Mouse (Mus musculus): ENCODE results near the gene Smc3. TPM values are rescaled to one million over a fixed set of nuclear protein-coding genes. Genes with fewer than 3 reads are reported as not detected.
"Not testable (repeated sequence)": the region's sequence is repeated elsewhere in the genome, so short reads cannot be mapped to it uniquely, and the experiment has no call there.

Gene Smc3
- polyA plus RNA-seq, 1 experiment: 182 TPM

GRCm38 (mm10) chr19:53650921-53651320 is 50.7 kb downstream of the Smc3 start:
- Histone ChIP-seq H3K4me3 (ENCODE audit: low read depth, low read length) (no peak overlapping the region), H3K9ac (ENCODE audit: low read depth, poor library complexity, severe bottlenecking) (no peak overlapping the region), H3K36me3 (ENCODE audit: control insufficient read depth, insufficient read depth, low read length, poor library complexity, severe bottlenecking) (peaks cover 7% of the 10 kb centered on the region; the same call in 1 of the 2 replicates), H3K27me3 (ENCODE audit: control insufficient read depth, insufficient read depth, low read length, poor library complexity, severe bottlenecking) (no peaks in the 10 kb centered on the region), H3K4me1 (ENCODE audit: control insufficient read depth, insufficient read depth, low read length) (no peaks in the 10 kb centered on the region), H3K9me3 (replicated peaks; ENCODE audit: control insufficient read depth, insufficient read depth, low read length, poor library complexity, severe bottlenecking) (no peaks in the 10 kb centered on the region), H3K27ac (ENCODE audit: insufficient read depth, low read length) (no peak overlapping the region)
- no peak for TF ChIP-seq POLR2A (IDR thresholded peaks at IDR 0.05; ENCODE audit: insufficient read depth, low read length)
- TF ChIP-seq EP300 (IDR thresholded peaks at IDR 0.05; ENCODE audit: insufficient read depth, low read depth, low read length): no peak
- no peak for TF ChIP-seq CTCF (IDR thresholded peaks at IDR 0.05; ENCODE audit: low read depth, low read length)

DNA sequence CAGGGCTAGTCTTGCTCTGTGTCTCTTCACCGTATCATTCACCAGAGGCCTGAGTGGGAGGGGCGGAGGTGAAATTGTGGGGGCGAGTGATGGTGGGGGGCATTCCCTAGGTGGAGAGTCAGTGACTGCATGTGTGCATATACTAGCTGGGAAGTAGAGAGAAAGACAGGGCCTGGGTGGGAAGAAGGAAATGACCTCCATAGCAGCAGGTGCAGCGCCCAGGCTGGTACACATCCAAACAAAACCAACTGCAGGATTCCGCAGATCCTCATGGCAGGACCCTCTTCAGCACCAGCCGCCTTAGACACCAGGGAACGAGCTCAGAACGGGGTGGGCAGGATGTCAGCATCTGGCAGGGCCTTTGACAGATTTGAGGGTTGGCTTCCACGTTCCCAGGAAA is 52.1 kb downstream of the Smc3 start:
- Histone ChIP-seq H3K4me1 (ENCODE audit: control insufficient read depth, insufficient read depth, low read length) (no peaks in the 10 kb centered on the region), H3K9me3 (replicated peaks; ENCODE audit: control insufficient read depth, insufficient read depth, low read length, poor library complexity, severe bottlenecking) (no peaks in the 10 kb centered on the region), H3K36me3 (ENCODE audit: control insufficient read depth, insufficient read depth, low read length, poor library complexity, severe bottlenecking) (no peaks in the 10 kb centered on the region), H3K4me3 (ENCODE audit: low read depth, low read length) (no peak overlapping the region), H3K9ac (ENCODE audit: low read depth, poor library complexity, severe bottlenecking) (no peak overlapping the region), H3K27ac (ENCODE audit: insufficient read depth, low read length) (no peak overlapping the region), H3K27me3 (ENCODE audit: control insufficient read depth, insufficient read depth, low read length, poor library complexity, severe bottlenecking) (no peaks in the 10 kb centered on the region)
- TF ChIP-seq POLR2A (IDR thresholded peaks at IDR 0.05; ENCODE audit: insufficient read depth, low read length) (no peak), CTCF (IDR thresholded peaks at IDR 0.05; ENCODE audit: low read depth, low read length) (no peak), EP300 (IDR thresholded peaks at IDR 0.05; ENCODE audit: insufficient read depth, low read depth, low read length) (no peak)

DNA sequence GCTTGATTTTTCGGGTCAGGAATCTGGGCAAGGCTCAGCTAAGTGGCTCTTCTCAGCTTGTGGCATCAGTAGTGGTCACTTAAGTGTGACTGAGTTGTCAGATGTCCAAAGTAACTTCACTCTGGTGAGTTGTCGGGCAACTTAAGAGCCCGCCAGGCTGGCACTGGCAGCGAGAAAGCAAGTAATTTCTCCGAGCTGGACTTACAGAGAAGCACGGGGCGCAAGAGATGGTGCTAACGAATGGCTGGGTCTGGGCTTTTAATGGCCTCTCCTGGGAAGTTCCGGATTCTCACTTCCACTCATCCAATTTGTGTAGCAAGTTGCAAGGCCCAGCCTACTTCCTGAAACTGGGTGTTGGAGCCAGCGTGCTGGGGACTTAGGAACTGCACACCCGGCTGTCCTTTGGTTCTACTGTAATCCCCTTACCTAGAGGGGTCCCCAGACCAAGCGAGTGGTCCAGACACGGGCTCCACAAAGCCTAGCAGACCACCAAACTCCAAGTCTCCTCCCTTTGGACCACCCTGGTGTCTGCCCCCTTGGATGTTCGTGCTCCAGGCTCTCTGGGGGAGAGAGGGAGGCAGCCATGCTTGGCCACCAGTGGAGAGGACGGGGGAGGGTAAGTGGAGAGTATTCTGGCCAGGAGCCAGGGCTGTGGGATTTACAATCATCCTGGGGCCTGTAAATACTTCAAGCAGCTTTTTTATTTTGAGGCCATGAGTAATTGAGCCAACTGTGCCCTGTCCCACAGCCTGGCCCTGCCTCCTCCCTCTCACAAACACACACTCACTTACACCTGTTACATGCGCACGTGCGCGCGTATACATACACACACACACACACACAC is 53.6 kb downstream of the Smc3 start:
- Histone ChIP-seq H3K27me3 (ENCODE audit: control insufficient read depth, insufficient read depth, low read length, poor library complexity, severe bottlenecking) (no peaks in the 10 kb centered on the region), H3K9ac (ENCODE audit: low read depth, poor library complexity, severe bottlenecking) (peak overlapping the region; percentile 17; the same call in 1 of the 2 replicates), H3K27ac (ENCODE audit: insufficient read depth, low read length) (no peak overlapping the region), H3K9me3 (replicated peaks; ENCODE audit: control insufficient read depth, insufficient read depth, low read length, poor library complexity, severe bottlenecking) (no peaks in the 10 kb centered on the region), H3K4me3 (ENCODE audit: low read depth, low read length) (no peak overlapping the region), H3K36me3 (ENCODE audit: control insufficient read depth, insufficient read depth, low read length, poor library complexity, severe bottlenecking) (no peaks in the 10 kb centered on the region), H3K4me1 (ENCODE audit: control insufficient read depth, insufficient read depth, low read length) (no peaks in the 10 kb centered on the region)
- TF ChIP-seq CTCF (IDR thresholded peaks at IDR 0.05; ENCODE audit: low read depth, low read length): no peak
- TF ChIP-seq POLR2A (IDR thresholded peaks at IDR 0.05; ENCODE audit: insufficient read depth, low read length): no peak
- TF ChIP-seq EP300 (IDR thresholded peaks at IDR 0.05; ENCODE audit: insufficient read depth, low read depth, low read length): no peak

DNA sequence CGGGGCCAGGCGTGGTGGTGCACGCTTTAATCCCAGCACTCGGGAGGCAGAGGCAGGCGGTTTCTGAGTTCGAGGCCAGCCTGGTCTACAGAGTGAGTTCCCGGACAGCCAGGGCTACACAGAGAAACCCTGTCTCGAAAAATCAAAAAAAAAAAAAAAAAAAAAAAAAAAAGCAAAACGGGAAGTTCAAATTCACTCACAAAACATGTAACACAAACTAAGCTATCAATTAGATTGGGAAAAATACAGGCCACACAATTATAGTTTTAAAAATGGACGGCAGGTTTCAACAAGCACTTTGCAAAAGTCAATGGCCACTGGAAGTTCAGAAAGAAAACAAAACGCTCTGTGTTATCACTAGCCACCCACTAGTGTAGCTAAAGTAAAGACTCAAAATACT is 56.2 kb downstream of the Smc3 start:
- H3K4me1 ChIP-seq (ENCODE audit: control insufficient read depth, insufficient read depth, low read length); H3K36me3 ChIP-seq (ENCODE audit: control insufficient read depth, insufficient read depth, low read length, poor library complexity, severe bottlenecking); H3K27me3 ChIP-seq (ENCODE audit: control insufficient read depth, insufficient read depth, low read length, poor library complexity, severe bottlenecking); H3K27ac ChIP-seq (ENCODE audit: insufficient read depth, low read length); H3K9me3 ChIP-seq (replicated peaks; ENCODE audit: control insufficient read depth, insufficient read depth, low read length, poor library complexity, severe bottlenecking); H3K4me3 ChIP-seq (ENCODE audit: low read depth, low read length); H3K9ac ChIP-seq (ENCODE audit: low read depth, poor library complexity, severe bottlenecking): not testable (repeated sequence)

DNA sequence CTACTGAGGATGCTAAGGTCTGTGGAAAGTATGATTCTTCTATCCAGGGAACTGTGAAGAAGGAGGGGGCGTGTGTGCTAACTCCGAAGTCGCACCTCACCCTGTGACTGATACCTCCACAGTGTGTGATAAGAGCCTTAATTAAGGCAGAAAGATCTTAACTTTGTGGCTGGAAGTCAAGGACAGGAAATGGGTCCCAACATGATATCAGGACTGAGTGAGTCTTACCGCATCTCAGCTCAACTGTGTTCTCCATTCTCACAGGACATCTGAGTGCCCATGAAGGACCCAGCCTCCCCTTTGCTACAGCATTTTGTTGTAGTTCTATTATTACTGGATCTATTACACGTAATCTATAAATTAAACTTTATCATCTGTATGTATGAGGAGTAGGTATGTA is 57.2 kb downstream of the Smc3 start:
- H3K36me3 ChIP-seq (ENCODE audit: control insufficient read depth, insufficient read depth, low read length, poor library complexity, severe bottlenecking): no peaks in the 10 kb centered on the region
- TF ChIP-seq CTCF (IDR thresholded peaks at IDR 0.05; ENCODE audit: low read depth, low read length): no peak
- no peak for TF ChIP-seq EP300 (IDR thresholded peaks at IDR 0.05; ENCODE audit: insufficient read depth, low read depth, low read length)
- no peak for TF ChIP-seq POLR2A (IDR thresholded peaks at IDR 0.05; ENCODE audit: insufficient read depth, low read length)
- no peak overlapping the region for H3K4me3 ChIP-seq (ENCODE audit: low read depth, low read length)

GRCm38 (mm10) chr19:53660722-53661420 is 60.7 kb downstream of the Smc3 start:
- Histone ChIP-seq H3K4me1 (ENCODE audit: control insufficient read depth, insufficient read depth, low read length) (no peaks in the 10 kb centered on the region), H3K9ac (ENCODE audit: low read depth, poor library complexity, severe bottlenecking) (no peak overlapping the region), H3K9me3 (replicated peaks; ENCODE audit: control insufficient read depth, insufficient read depth, low read length, poor library complexity, severe bottlenecking) (no peaks in the 10 kb centered on the region), H3K4me3 (ENCODE audit: low read depth, low read length) (no peak overlapping the region), H3K27ac (ENCODE audit: insufficient read depth, low read length) (no peak overlapping the region), H3K27me3 (ENCODE audit: control insufficient read depth, insufficient read depth, low read length, poor library complexity, severe bottlenecking) (no peaks in the 10 kb centered on the region), H3K36me3 (ENCODE audit: control insufficient read depth, insufficient read depth, low read length, poor library complexity, severe bottlenecking) (no peaks in the 10 kb centered on the region)
- TF ChIP-seq POLR2A (IDR thresholded peaks at IDR 0.05; ENCODE audit: insufficient read depth, low read length) (no peak), CTCF (IDR thresholded peaks at IDR 0.05; ENCODE audit: low read depth, low read length) (no peak), EP300 (IDR thresholded peaks at IDR 0.05; ENCODE audit: insufficient read depth, low read depth, low read length) (no peak)

More for the DNA sequence above, 57.2 kb downstream of the Smc3 start:
- Histone ChIP-seq H3K9me3 (replicated peaks; ENCODE audit: control insufficient read depth, insufficient read depth, low read length, poor library complexity, severe bottlenecking) (no peaks in the 10 kb centered on the region), H3K4me1 (ENCODE audit: control insufficient read depth, insufficient read depth, low read length) (no peaks in the 10 kb centered on the region), H3K27me3 (ENCODE audit: control insufficient read depth, insufficient read depth, low read length, poor library complexity, severe bottlenecking) (no peaks in the 10 kb centered on the region), H3K9ac (ENCODE audit: low read depth, poor library complexity, severe bottlenecking) (no peak overlapping the region), H3K27ac (ENCODE audit: insufficient read depth, low read length) (no peak overlapping the region)

Data from ES-Bruce4 (cell line).